Mouse (Mus musculus) myocyte (in vitro differentiated cells): ENCODE measurements around the gene 1110017D15Rik.

Experiments used
- CEBPB ChIP-seq: IDR thresholded peaks from 2 replicates; pipeline ENCODE4 v1.6.1; 2011; ENCODE audit warnings: mild to moderate bottlenecking, moderate library complexity; ENCODE audit not compliant: poor library complexity, insufficient read depth, severe bottlenecking
- POLR2A ChIP-seq: IDR thresholded peaks from one replicate; pipeline ENCODE4 v1.6.1; 2011; ENCODE audit warnings: low read depth, mild to moderate bottlenecking, control low read depth, moderate library complexity; ENCODE audit not compliant: insufficient read length
- POLR2AphosphoS2 ChIP-seq: IDR thresholded peaks from one replicate; pipeline ENCODE4 v1.6.1; 2011; ENCODE audit warnings: low read depth, control low read depth; ENCODE audit not compliant: insufficient read length
- SRF ChIP-seq: IDR thresholded peaks from one replicate; pipeline ENCODE4 v1.6.1; 2011; ENCODE audit warnings: low read depth; ENCODE audit not compliant: control insufficient read depth, insufficient read length
- TCF3 ChIP-seq: IDR thresholded peaks from one replicate; pipeline ENCODE4 v1.6.1; 2011; ENCODE audit warnings: low read depth, control low read depth; ENCODE audit not compliant: insufficient read length

DNA sequence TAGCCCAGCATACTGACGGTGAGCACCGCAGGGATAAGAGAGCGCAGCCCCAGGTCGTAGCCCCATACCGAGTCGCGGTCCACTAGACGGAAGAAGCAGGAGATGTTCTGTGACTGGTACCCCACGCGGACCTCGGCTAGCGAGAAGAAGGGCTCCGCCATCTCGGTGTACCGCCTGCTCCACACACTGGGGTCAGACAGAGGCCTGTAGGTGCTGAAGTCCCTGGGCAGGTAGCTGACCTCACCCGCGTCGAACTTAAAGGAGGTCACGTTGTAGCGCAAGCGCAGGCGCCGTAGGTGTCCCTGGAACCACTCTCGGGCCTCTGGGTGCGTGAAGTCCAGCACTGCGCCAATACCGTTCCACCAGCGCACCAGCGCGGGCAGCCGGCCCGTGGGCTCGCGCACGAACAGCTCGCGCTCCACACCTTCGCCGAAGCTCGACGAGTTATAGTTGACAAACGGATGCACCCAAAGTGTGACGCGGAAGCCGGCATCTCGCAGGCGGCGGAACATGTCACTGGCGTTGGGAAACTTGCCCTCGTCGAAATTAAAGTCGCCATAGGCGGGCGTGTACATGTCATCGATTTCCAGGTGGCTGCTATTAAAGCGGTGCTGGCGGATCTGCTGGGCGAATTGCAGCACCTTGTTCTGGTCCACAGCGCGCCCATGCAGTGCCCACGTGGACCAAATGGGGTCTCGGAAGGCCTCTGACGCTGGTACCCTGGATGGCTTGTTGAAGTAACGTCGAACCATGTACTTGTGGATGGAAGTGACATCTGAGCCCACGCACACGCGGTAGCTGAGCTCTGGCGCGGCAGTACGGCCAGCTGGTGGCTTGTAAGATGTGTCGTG, 18.9 kb downstream of the 1110017D15Rik start:
- TF ChIP-seq CEBPB = no peak
- no peak for TF ChIP-seq POLR2A
- TF ChIP-seq POLR2AphosphoS2 = no peak
- no peak for TF ChIP-seq TCF3
- no peak for TF ChIP-seq SRF
